Mouse (Mus musculus): ENCODE measurements around the gene Igf1r. TPM values are rescaled to one million over a fixed set of nuclear protein-coding genes. Genes with fewer than 3 reads are reported as not detected.

The Igf1r gene
- polyA plus RNA-seq, 1 experiment = 21.3 TPM

DNA sequence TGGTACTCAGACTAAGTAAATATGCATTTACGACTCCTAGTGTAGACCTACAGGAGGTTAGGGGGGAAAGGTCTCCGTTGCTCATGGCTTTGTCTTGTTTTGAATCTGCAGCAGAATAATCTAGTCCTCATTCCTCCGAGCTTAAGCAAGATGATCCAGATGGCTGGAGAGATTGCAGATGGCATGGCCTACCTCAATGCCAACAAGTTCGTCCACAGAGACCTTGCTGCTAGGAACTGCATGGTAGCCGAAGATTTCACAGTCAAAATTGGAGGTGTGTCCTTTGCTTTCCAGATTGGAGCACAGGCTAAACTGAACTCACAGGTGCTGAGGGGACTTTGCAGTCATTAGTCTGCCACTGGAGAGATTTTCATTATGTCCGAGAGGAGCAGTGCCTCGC lies 259.3 kb downstream of the Igf1r start:
- WGBS = 82% methylated on average over 7 of the region's 7 CpGs
- Histone ChIP-seq H3K4me1 (ENCODE audit: control insufficient read depth, insufficient read depth, low read length) (no peaks in the 10 kb centered on the region), H3K27ac (ENCODE audit: control insufficient read depth, insufficient read depth, low read depth, low read length, poor library complexity) (no peak overlapping the region), H3K4me3 (replicated peaks; ENCODE audit: control insufficient read depth, low read depth, low read length) (no peak overlapping the region)
- no peak for TF ChIP-seq POLR2A (IDR thresholded peaks at IDR 0.05; ENCODE audit: borderline replicate concordance, control insufficient read depth, low read depth, low read length)

GRCm38 (mm10) chr7:68213842-68214241 lies 261.2 kb downstream of the Igf1r start:
- H3K27ac ChIP-seq (ENCODE audit: control insufficient read depth, insufficient read depth, low read depth, low read length, poor library complexity) = no peak overlapping the region
- TF ChIP-seq POLR2A (IDR thresholded peaks at IDR 0.05; ENCODE audit: borderline replicate concordance, control insufficient read depth, low read depth, low read length) (no peak), CTCF (IDR thresholded peaks at IDR 0.05; ENCODE audit: control insufficient read depth, insufficient read depth, low read length) (no peak)
- 59% methylated on average over 5 of the region's 5 CpGs for WGBS
- H3K4me3 ChIP-seq (replicated peaks; ENCODE audit: control insufficient read depth, low read depth, low read length) = no peak overlapping the region
- no peaks in the 10 kb centered on the region for H3K4me1 ChIP-seq (ENCODE audit: control insufficient read depth, insufficient read depth, low read length)

- H3K4me3 ChIP-seq (replicated peaks; ENCODE audit: control insufficient read depth, low read depth, low read length) = no peak overlapping the region
- no peak overlapping the region for H3K27ac ChIP-seq (ENCODE audit: control insufficient read depth, insufficient read depth, low read depth, low read length, poor library complexity)
- 89% methylated on average over 18 of the region's 18 CpGs for WGBS
- no peaks in the 10 kb centered on the region for H3K4me1 ChIP-seq (ENCODE audit: control insufficient read depth, insufficient read depth, low read length)
- no peak for TF ChIP-seq POLR2A (IDR thresholded peaks at IDR 0.05; ENCODE audit: borderline replicate concordance, control insufficient read depth, low read depth, low read length)
These were observed 263.0 kb downstream of the Igf1r start for GRCm38 (mm10) chr7:68215522-68216070.

- WGBS = 85% methylated on average over 11 of the region's 11 CpGs
- TF ChIP-seq POLR2A (IDR thresholded peaks at IDR 0.05; ENCODE audit: borderline replicate concordance, control insufficient read depth, low read depth, low read length) (no peak), CTCF (IDR thresholded peaks at IDR 0.05; ENCODE audit: control insufficient read depth, insufficient read depth, low read length) (no peak)
- H3K4me1 ChIP-seq (ENCODE audit: control insufficient read depth, insufficient read depth, low read length) = no peaks in the 10 kb centered on the region
- H3K27ac ChIP-seq (ENCODE audit: control insufficient read depth, insufficient read depth, low read depth, low read length, poor library complexity) = no peak overlapping the region
- no peak overlapping the region for H3K4me3 ChIP-seq (replicated peaks; ENCODE audit: control insufficient read depth, low read depth, low read length)
These were observed 266.3 kb downstream of the Igf1r start for GRCm38 (mm10) chr7:68218879-68219278.

GRCm38 (mm10) chr7:68221677-68222230 lies 269.1 kb downstream of the Igf1r start:
- Histone ChIP-seq H3K27ac (ENCODE audit: control insufficient read depth, insufficient read depth, low read depth, low read length, poor library complexity) (no peak overlapping the region), H3K4me3 (replicated peaks; ENCODE audit: control insufficient read depth, low read depth, low read length) (no peak overlapping the region), H3K4me1 (ENCODE audit: control insufficient read depth, insufficient read depth, low read length) (no peaks in the 10 kb centered on the region)
- TF ChIP-seq POLR2A (IDR thresholded peaks at IDR 0.05; ENCODE audit: borderline replicate concordance, control insufficient read depth, low read depth, low read length) = no peak
- TF ChIP-seq CTCF (IDR thresholded peaks at IDR 0.05; ENCODE audit: control insufficient read depth, insufficient read depth, low read length) = no peak
- 86% methylated on average over 9 of the region's 9 CpGs for WGBS

- Histone ChIP-seq H3K4me1 (ENCODE audit: control insufficient read depth, insufficient read depth, low read length) (no peaks in the 10 kb centered on the region), H3K27ac (ENCODE audit: control insufficient read depth, insufficient read depth, low read depth, low read length, poor library complexity) (no peak overlapping the region), H3K4me3 (replicated peaks; ENCODE audit: control insufficient read depth, low read depth, low read length) (no peak overlapping the region)
- WGBS = 76% methylated on average over 13 of the region's 13 CpGs
- TF ChIP-seq CTCF (IDR thresholded peaks at IDR 0.05; ENCODE audit: control insufficient read depth, insufficient read depth, low read length) (no peak), POLR2A (IDR thresholded peaks at IDR 0.05; ENCODE audit: borderline replicate concordance, control insufficient read depth, low read depth, low read length) (no peak)
These were observed 270.8 kb downstream of the Igf1r start for GRCm38 (mm10) chr7:68223356-68223808.

DNA sequence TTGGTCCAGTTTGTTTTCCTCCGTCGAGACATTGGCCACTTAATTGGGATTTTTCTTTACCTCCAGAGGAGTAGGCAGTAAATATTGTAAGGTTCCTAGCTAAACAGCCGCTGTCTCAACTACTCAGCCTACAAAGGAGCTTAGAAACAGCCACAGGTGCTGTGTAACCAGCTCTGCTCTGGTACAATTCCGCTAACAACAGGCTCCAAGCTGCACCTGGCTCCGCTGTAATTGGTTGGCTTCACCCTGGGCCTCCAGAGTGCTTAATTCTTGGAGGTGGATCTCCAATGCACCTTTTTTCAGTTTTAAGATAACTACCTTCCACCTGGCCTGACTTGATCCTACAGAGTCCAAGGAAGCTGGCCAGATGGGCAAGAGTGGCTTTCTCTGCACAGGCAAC lies 271.4 kb downstream of the Igf1r start:
- H3K4me1 ChIP-seq (ENCODE audit: control insufficient read depth, insufficient read depth, low read length) = no peaks in the 10 kb centered on the region
- 91% methylated on average over 5 of the region's 5 CpGs for WGBS
- TF ChIP-seq CTCF (IDR thresholded peaks at IDR 0.05; ENCODE audit: control insufficient read depth, insufficient read depth, low read length) (no peak), POLR2A (IDR thresholded peaks at IDR 0.05; ENCODE audit: borderline replicate concordance, control insufficient read depth, low read depth, low read length) (no peak)

DNA sequence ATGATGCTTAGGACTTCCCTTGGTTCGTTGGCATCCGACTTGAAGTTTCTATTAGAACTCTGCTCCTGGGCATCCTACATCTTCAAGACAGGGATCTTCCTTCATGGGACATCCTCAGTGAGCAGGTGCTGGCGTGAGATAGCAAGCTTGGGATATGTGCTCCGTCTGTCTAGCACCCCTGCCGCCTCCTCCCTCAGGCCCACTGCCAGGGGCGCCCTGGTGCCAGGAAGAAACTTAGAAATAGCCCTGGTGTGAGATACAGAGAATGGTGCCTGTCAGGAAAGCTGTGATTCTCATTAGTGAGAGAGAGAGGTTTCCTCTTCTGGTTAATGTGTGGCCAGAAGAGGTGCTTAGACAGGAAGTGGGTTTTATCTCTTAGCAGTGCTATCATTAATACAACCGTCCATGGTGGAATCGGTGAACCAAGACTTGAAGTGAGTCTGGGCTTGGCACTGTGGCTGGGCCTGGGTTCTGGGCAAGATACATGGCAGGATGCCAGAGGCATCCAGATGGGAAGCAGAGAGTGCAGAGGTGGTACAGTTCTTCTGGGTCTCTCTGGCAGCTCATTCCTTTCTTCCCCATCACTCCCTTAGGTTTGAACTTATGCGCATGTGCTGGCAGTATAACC lies 272.9 kb downstream of the Igf1r start:
- Histone ChIP-seq H3K4me3 (replicated peaks; ENCODE audit: control insufficient read depth, low read depth, low read length) (no peak overlapping the region), H3K4me1 (ENCODE audit: control insufficient read depth, insufficient read depth, low read length) (no peaks in the 10 kb centered on the region), H3K27ac (ENCODE audit: control insufficient read depth, insufficient read depth, low read depth, low read length, poor library complexity) (no peak overlapping the region)
- TF ChIP-seq POLR2A (IDR thresholded peaks at IDR 0.05; ENCODE audit: borderline replicate concordance, control insufficient read depth, low read depth, low read length) (no peak), CTCF (IDR thresholded peaks at IDR 0.05; ENCODE audit: control insufficient read depth, insufficient read depth, low read length) (no peak)
- WGBS = 66% methylated on average over 9 of the region's 9 CpGs

More for the DNA sequence above, 271.4 kb downstream of the Igf1r start:
- no peak overlapping the region for H3K27ac ChIP-seq (ENCODE audit: control insufficient read depth, insufficient read depth, low read depth, low read length, poor library complexity)
- no peak overlapping the region for H3K4me3 ChIP-seq (replicated peaks; ENCODE audit: control insufficient read depth, low read depth, low read length)
